Comparison of ENCODE assay signal across 8 mouse cellular contexts in the genomic region with DNA sequence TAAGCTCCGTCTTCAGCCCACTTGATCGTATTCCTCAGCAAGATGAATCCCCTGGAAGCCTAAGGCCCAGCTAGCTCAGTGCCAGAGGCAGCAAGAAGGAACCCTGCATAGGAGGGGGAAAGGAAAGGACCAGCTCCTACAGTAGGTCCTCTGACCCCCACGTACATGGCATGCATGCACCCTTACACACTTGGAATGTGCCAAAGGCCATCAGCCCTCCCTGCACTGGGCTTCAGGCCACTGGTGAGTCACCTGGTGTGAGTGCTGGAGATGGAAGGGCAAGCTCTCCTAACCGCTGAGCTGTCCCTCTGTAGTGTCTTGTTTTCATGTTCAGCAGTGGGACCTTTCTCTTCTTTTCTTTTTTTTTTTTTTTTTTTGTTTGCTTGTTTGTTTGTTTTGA. TPM values are rescaled to one million over a fixed set of nuclear protein-coding genes. Genes with fewer than 3 reads are reported as not detected.
DNase-seq lines count a peak whose midpoint lies in the region.
"Had no signal": no experiment of that assay in that cellular context is flagged by ENCODE, and none has a peak within 500 bp of the region (broad histone marks: within the 10 kb centered on the region; RNA-seq: fewer than 3 reads in every experiment).

No protein-coding gene starts in this region.

- peak; percentile 39 to 44 for DNase-seq in lung, adult 18-20 months
- DNase-seq in lung, postnatal 4 days, result no peak
- peak; percentile 84 for DNase-seq in adrenal gland, postnatal 14 days
- DNase-seq in heart, adult 8-10 months (ENCODE audit: low spot score), result peak; percentile 63
- peak; percentile 80 to 93 for DNase-seq in kidney, postnatal 25 days
- no peak for DNase-seq in ovary, postnatal 14 days (ENCODE audit: low spot score)
- no peak for DNase-seq in layer of hippocampus, adult 8-10 months (ENCODE audit: low spot score in 2 of 2)
- DNase-seq: thymus, adult 2 months had no signal

RNA-seq across cellular contexts. Expression of a gene that starts 52.8 kb away (rescaled TPM):
- total RNA-seq in adrenal gland, postnatal 14 days (2021), result 490 and 493 TPM in 2 replicates
- total RNA-seq in heart, adult 8-10 months (2022), result 100 to 1,000 TPM; 344 to 366 (median 354) TPM
- total RNA-seq in layer of hippocampus, adult 8-10 months (2022), result 100 to 1,000 TPM; 261 to 316 (median 281) TPM

Comparison
In these comparisons a context has a peak if more than half of its experiments do, and no peak if none do; other contexts are left out.
1. DNase-seq: peak in lung, adult 18-20 months (2 of 2), adrenal gland, postnatal 14 days (single experiment), heart, adult 8-10 months (single experiment) and kidney, postnatal 25 days (2 of 2); none in lung, postnatal 4 days (0 of 2), ovary, postnatal 14 days (single experiment) and layer of hippocampus, adult 8-10 months (0 of 2).